Mouse (Mus musculus) myocyte (in vitro differentiated cells): ENCODE results near the gene Ddx54. TPM values are rescaled to one million over a fixed set of nuclear protein-coding genes. Genes with fewer than 3 reads are reported as not detected.

Experiments used
- H3K27me3 ChIP-seq: one replicate; pipeline ENCODE4 v1.6.1; 2011; ENCODE audit not compliant: control insufficient read depth, insufficient read depth, insufficient read length
- H3K36me3 ChIP-seq: one replicate; pipeline ENCODE4 v1.6.1; 2011; ENCODE audit not compliant: control insufficient read depth, insufficient read depth
- H3K4me2 ChIP-seq: one replicate; pipeline ENCODE4 v1.6.1; 2011; ENCODE audit warnings: low read depth, control low read depth
- H3K4me3 ChIP-seq: one replicate; pipeline ENCODE4 v1.5.1; 2011; ENCODE audit warnings: mild to moderate bottlenecking, control low read depth, moderate library complexity
- H3K79me2 ChIP-seq: one replicate; pipeline ENCODE4 v1.6.1; 2011; ENCODE audit not compliant: control insufficient read depth, insufficient read depth
- H3ac ChIP-seq: one replicate; pipeline ENCODE4 v1.6.1; 2011; ENCODE audit not compliant: control insufficient read depth, insufficient read length
- CEBPB ChIP-seq: IDR thresholded peaks from 2 replicates; pipeline ENCODE4 v1.6.1; 2011; ENCODE audit warnings: mild to moderate bottlenecking, moderate library complexity; ENCODE audit not compliant: poor library complexity, insufficient read depth, severe bottlenecking
- E2F4 ChIP-seq: IDR thresholded peaks from one replicate; pipeline ENCODE4 v1.6.1; 2011; ENCODE audit warnings: mild to moderate bottlenecking, control low read depth, moderate library complexity; ENCODE audit not compliant: insufficient read depth
- MAX ChIP-seq: IDR thresholded peaks from one replicate; pipeline ENCODE4 v1.6.1; 2011; ENCODE audit warnings: low read depth, mild to moderate bottlenecking, control low read depth
- MYOD1 ChIP-seq, 3 experiments: IDR thresholded peaks; one replicate each; pipeline ENCODE4 v1.6.1; 2011; ENCODE audit warnings: control low read depth in 2 of 3, low read depth in 2 of 3, mild to moderate bottlenecking in 2 of 3, moderate library complexity in 1 of 3; ENCODE audit not compliant: insufficient read length in 2 of 3, control insufficient read depth in 1 of 3
- MYOG ChIP-seq, 3 experiments: IDR thresholded peaks; one replicate each; pipeline ENCODE4 v1.6.1; 2011; ENCODE audit warnings: control low read depth in 2 of 3, low read depth in 2 of 3, mild to moderate bottlenecking in 2 of 3; ENCODE audit not compliant: insufficient read length in 2 of 3, control insufficient read depth in 1 of 3, insufficient read depth in 1 of 3
- POLR2A ChIP-seq: IDR thresholded peaks from one replicate; pipeline ENCODE4 v1.6.1; 2011; ENCODE audit warnings: low read depth, mild to moderate bottlenecking, control low read depth, moderate library complexity; ENCODE audit not compliant: insufficient read length
- POLR2AphosphoS2 ChIP-seq: IDR thresholded peaks from one replicate; pipeline ENCODE4 v1.6.1; 2011; ENCODE audit warnings: low read depth, control low read depth; ENCODE audit not compliant: insufficient read length
- REST ChIP-seq: IDR thresholded peaks from one replicate; pipeline ENCODE4 v1.6.1; 2011; ENCODE audit warnings: mild to moderate bottlenecking, control low read depth, moderate library complexity; ENCODE audit not compliant: insufficient read depth, insufficient read length
- SRF ChIP-seq: IDR thresholded peaks from one replicate; pipeline ENCODE4 v1.6.1; 2011; ENCODE audit warnings: low read depth; ENCODE audit not compliant: control insufficient read depth, insufficient read length
- TCF12 ChIP-seq: IDR thresholded peaks from one replicate; pipeline ENCODE4 v1.6.1; 2011; ENCODE audit warnings: mild to moderate bottlenecking, control low read depth; ENCODE audit not compliant: poor library complexity, insufficient read depth, severe bottlenecking
- TCF3 ChIP-seq: IDR thresholded peaks from one replicate; pipeline ENCODE4 v1.6.1; 2011; ENCODE audit warnings: low read depth, control low read depth; ENCODE audit not compliant: insufficient read length
- USF1 ChIP-seq: IDR thresholded peaks from one replicate; pipeline ENCODE4 v1.6.1; 2011; ENCODE audit warnings: low read depth, mild to moderate bottlenecking, control low read depth, moderate library complexity
- polyA plus RNA-seq: library from polyadenylated mRNA; unstranded; fragments of >200 nt; fragmentation: generic; extraction: Trizol; gene quantifications from one replicate; pipeline ENCODE4 v1.2.1, GENCODE M21; 2012; ENCODE audit warnings: missing spikeins

Ddx54 gene
- polyA plus RNA-seq, 1 experiment = 56.3 TPM

DNA sequence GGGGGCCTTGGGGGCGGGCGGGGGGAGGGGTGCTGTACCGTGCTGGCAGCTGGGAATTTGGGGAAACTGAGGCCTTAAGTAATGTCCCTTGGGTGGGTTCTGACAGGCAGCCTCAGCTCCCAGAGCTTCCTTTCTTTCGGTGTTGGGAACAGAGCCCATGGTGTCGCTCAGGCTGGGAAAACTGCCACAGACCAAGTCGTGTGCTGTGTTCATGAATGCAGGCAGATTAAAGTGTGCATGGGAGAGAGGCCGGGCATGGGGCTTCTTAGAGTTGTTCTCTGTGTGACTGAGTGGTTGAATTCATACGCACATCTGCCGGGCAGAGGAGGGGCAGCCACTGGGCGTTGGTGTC is 9.3 kb downstream of the Ddx54 start:
- no peaks in the 10 kb centered on the region for H3K79me2 ChIP-seq
- H3K27me3 ChIP-seq = no peaks in the 10 kb centered on the region
- no peak overlapping the region for H3K4me3 ChIP-seq
- peaks cover 17% of the 10 kb centered on the region for H3K36me3 ChIP-seq
- H3K4me2 ChIP-seq = no peak overlapping the region
- no peak overlapping the region for H3ac ChIP-seq
- TF ChIP-seq CEBPB (no peak), TCF3 (no peak), REST (no peak), MYOG (IDR thresholded peaks at IDR 0.05; ENCODE audit: control insufficient read depth in 1 of 3, insufficient read depth in 1 of 3, insufficient read length in 2 of 3, low read depth in 2 of 3) (no peak), POLR2A (no peak), POLR2AphosphoS2 (no peak), MYOD1 (IDR thresholded peaks at IDR 0.05; ENCODE audit: control insufficient read depth in 1 of 3, insufficient read length in 2 of 3, low read depth in 2 of 3) (no peak), TCF12 (no peak), USF1 (no peak), SRF (no peak), E2F4 (no peak), MAX (no peak)

DNA sequence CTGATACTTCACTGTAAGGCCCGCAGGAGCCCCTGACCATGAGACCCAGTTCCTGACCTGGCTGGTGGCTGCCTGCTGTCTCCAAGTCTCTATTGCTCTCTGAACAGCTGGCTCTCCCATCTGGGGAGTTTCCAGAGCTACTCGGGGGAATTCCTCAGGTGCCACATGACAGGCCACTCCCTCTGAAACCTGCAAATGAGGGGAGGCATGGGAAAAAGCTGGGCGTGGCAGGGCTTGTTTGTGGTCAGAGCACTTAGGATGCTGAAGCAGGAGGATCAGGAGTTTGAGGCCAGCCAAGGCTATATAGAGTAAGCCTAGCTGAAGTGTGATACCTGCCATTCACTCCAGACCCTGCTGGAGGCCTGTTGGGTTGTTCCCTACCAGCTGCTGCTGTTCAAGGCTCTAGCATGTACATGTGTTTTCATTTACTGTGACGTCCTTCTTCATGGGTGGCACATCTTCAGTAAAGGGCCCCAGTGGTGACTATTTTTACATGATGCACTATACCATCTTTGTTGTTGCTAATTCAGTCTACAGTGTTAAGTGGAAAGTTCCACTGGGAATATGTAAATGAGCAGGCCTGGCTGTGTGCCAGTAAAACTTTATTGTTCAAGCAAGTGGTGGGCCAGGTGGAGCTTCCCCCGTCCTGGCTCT is 9.8 kb downstream of the Ddx54 start:
- TF ChIP-seq MYOG (IDR thresholded peaks at IDR 0.05; ENCODE audit: control insufficient read depth in 1 of 3, insufficient read depth in 1 of 3, insufficient read length in 2 of 3, low read depth in 2 of 3) (peak in 1 of 3 experiments; percentile 7), SRF (no peak), MAX (no peak), E2F4 (no peak)
- H3K79me2 ChIP-seq = no peaks in the 10 kb centered on the region
- H3K4me2 ChIP-seq = no peak overlapping the region
- no peak overlapping the region for H3K4me3 ChIP-seq
- no peaks in the 10 kb centered on the region for H3K27me3 ChIP-seq
- peaks cover 17% of the 10 kb centered on the region for H3K36me3 ChIP-seq
- no peak overlapping the region for H3ac ChIP-seq

GRCm38 (mm10) chr5:120624427-120624826 is 11.9 kb downstream of the Ddx54 start:
- Histone ChIP-seq H3K4me2 (no peak overlapping the region), H3ac (no peak overlapping the region), H3K27me3 (no peaks in the 10 kb centered on the region), H3K4me3 (no peak overlapping the region), H3K36me3 (peaks cover 10% of the 10 kb centered on the region), H3K79me2 (no peaks in the 10 kb centered on the region)
- TF ChIP-seq MYOG (IDR thresholded peaks at IDR 0.05; ENCODE audit: control insufficient read depth in 1 of 3, insufficient read depth in 1 of 3, insufficient read length in 2 of 3, low read depth in 2 of 3) = no peak
- no peak for TF ChIP-seq TCF3

GRCm38 (mm10) chr5:120626399-120626798 is 13.9 kb downstream of the Ddx54 start:
- no peak for TF ChIP-seq POLR2A
- no peak for TF ChIP-seq POLR2AphosphoS2
- TF ChIP-seq MAX = no peak
- TF ChIP-seq MYOD1 (IDR thresholded peaks at IDR 0.05; ENCODE audit: control insufficient read depth in 1 of 3, insufficient read length in 2 of 3, low read depth in 2 of 3) = no peak
- no peak for TF ChIP-seq E2F4
- TF ChIP-seq USF1 = no peak
- no peak for TF ChIP-seq SRF
- TF ChIP-seq TCF12 = no peak
- no peak for TF ChIP-seq CEBPB
- no peak for TF ChIP-seq REST
- H3ac ChIP-seq = no peak overlapping the region
- H3K79me2 ChIP-seq = no peaks in the 10 kb centered on the region
- no peak overlapping the region for H3K4me3 ChIP-seq
- H3K36me3 ChIP-seq = peaks cover 3% of the 10 kb centered on the region
- no peak overlapping the region for H3K4me2 ChIP-seq
- H3K27me3 ChIP-seq = no peaks in the 10 kb centered on the region

DNA sequence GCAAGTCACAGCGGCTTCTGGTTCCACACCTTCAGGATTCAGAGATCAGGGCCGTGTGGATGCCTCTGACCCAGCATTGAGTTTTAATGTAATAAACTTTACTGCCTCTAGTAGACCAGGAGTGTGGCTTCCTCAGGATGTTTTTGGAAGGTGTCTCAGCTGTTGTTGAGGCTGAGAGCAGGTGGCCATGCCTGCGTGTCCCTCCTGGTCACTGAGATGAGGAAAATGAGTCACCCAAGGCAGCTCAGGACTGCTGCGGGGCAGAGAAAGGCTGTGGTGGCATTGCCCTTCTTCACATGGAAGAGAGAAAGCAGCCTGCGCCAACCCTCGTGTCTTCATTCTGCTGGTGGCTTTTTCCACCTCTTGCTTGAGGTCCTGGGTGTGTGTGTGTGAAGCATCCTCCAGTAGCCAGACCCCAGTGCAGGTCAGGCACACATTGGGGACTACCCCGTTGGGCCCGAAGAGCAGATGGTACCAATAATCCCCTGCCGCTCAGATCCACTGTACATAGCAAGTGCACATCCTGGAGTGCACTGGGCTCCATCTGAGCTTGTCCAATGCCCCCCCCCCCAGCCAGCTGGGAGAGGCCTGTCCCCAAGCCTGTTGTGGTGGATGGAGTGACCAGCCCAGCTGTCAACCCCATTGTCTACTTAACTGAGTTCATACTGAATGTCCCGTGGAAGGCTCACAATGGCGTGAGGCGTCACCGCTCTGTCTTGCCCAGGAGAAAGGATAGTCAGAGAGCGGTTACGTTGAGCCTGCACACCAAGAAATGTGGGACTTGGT is 15.2 kb downstream of the Ddx54 start:
- TF ChIP-seq POLR2AphosphoS2 (no peak), MYOD1 (IDR thresholded peaks at IDR 0.05; ENCODE audit: control insufficient read depth in 1 of 3, insufficient read length in 2 of 3, low read depth in 2 of 3) (peak in 2 of 3 experiments; percentile 57 to 82), POLR2A (no peak), MYOG (IDR thresholded peaks at IDR 0.05; ENCODE audit: control insufficient read depth in 1 of 3, insufficient read depth in 1 of 3, insufficient read length in 2 of 3, low read depth in 2 of 3) (peak in 1 of 3 experiments; percentile 58)
- no peaks in the 10 kb centered on the region for H3K79me2 ChIP-seq
- H3K4me3 ChIP-seq = no peak overlapping the region
- H3K4me2 ChIP-seq = no peak overlapping the region
- H3K36me3 ChIP-seq = peaks cover 3% of the 10 kb centered on the region
- H3K27me3 ChIP-seq = no peaks in the 10 kb centered on the region
- no peak overlapping the region for H3ac ChIP-seq
